Mouse (Mus musculus) stomach, embryonic 14.5 days (tissue): ENCODE results near the gene Hhat. TPM values are rescaled to one million over a fixed set of nuclear protein-coding genes. Genes with fewer than 3 reads are reported as not detected.

Experiments used
- ATAC-seq: fragments of 200-750 bp; cut with Nextera tagmentation; 2 replicates; pipeline ENCODE4 v1.8.0; 2017; ENCODE audit warnings: low read depth, moderate TSS enrichment; ENCODE audit not compliant: insufficient number of reproducible peaks, insufficient read depth, low FRiP score
- H3K27ac ChIP-seq: fragments of 300-500 bp; sonication (generic); 2 replicates; pipeline ENCODE4 v1.5.1; 2014; ENCODE audit warnings: mild to moderate bottlenecking, low read length, moderate library complexity, mixed read lengths
- H3K27me3 ChIP-seq: fragments of 300-500 bp; sonication (generic); 2 replicates; pipeline ENCODE4 v1.6.1; 2014; ENCODE audit warnings: low read length, control low read depth, mixed read lengths; ENCODE audit not compliant: control insufficient read depth, insufficient read depth
- H3K36me3 ChIP-seq: fragments of 300-500 bp; sonication (generic); 2 replicates; pipeline ENCODE4 v1.6.1; 2014; ENCODE audit warnings: mild to moderate bottlenecking, control low read depth, low read length, moderate library complexity, mixed read lengths; ENCODE audit not compliant: control insufficient read depth, insufficient read depth
- H3K4me1 ChIP-seq: fragments of 300-500 bp; sonication (generic); 2 replicates; pipeline ENCODE4 v1.6.1; 2014; ENCODE audit warnings: low read length, control low read depth, mixed read lengths; ENCODE audit not compliant: control insufficient read depth, insufficient read depth
- H3K4me2 ChIP-seq: fragments of 300-500 bp; sonication (generic); replicated peaks from 2 replicates; pipeline ENCODE4 v1.6.1; 2014; ENCODE audit warnings: low read depth, low read length, control low read depth
- H3K4me3 ChIP-seq: fragments of 300-500 bp; sonication (generic); 2 replicates; pipeline ENCODE4 v1.5.1; 2014; ENCODE audit warnings: low read depth, low read length, control low read depth
- H3K9ac ChIP-seq: fragments of 300-500 bp; sonication (generic); replicated peaks from 2 replicates; pipeline ENCODE4 v1.6.1; 2014; ENCODE audit warnings: low read depth, mild to moderate bottlenecking, control low read depth, low read length, moderate library complexity, mixed read lengths
- H3K9me3 ChIP-seq: fragments of 300-500 bp; sonication (generic); 2 replicates; pipeline ENCODE4 v1.6.1; 2016; ENCODE audit warnings: low read depth, low read length, control low read depth; ENCODE audit not compliant: control insufficient read depth
- WGBS: fragments of 180-500 bp; shearing (Covaris S2); extraction: QIAGEN DNeasy Blood & Tissue Kit; methylation state at CpG from one replicate; pipeline ENCODE4 v1.1.7; 2014; 5-methylcytosine and 5-hydroxymethylcytosine counted together
- polyA plus RNA-seq: library from polyadenylated mRNA; unstranded; fragments of >200 nt; fragmentation: Nextera tagmentation; extraction: Ambion mirVana; gene quantifications from 2 replicates; pipeline ENCODE4 v1.2.1, GENCODE M21; 2014

Gene Hhat
- polyA plus RNA-seq, 1 experiment from 2014 or later: 14.2 TPM

GRCm38 (mm10) chr1:192555516-192555915 lies 215.5 kb downstream of the Hhat start:
- Histone ChIP-seq H3K4me3 (no peak overlapping the region), H3K36me3 (no peaks in the 10 kb centered on the region), H3K9me3 (no peaks in the 10 kb centered on the region), H3K4me1 (no peaks in the 10 kb centered on the region), H3K27ac (no peak overlapping the region), H3K4me2 (no peak overlapping the region), H3K27me3 (no peaks in the 10 kb centered on the region), H3K9ac (no peak overlapping the region)
- no peak for ATAC-seq
- WGBS: 71% methylated on average over 4 of the region's 4 CpGs

GRCm38 (mm10) chr1:192550561-192550960 lies 220.5 kb downstream of the Hhat start:
- no peak overlapping the region for H3K4me3 ChIP-seq
- no peak overlapping the region for H3K4me2 ChIP-seq
- no peak for ATAC-seq
- H3K9ac ChIP-seq: no peak overlapping the region
- no peaks in the 10 kb centered on the region for H3K27me3 ChIP-seq
- WGBS: 90% methylated on average over 3 of the region's 3 CpGs
- no peaks in the 10 kb centered on the region for H3K36me3 ChIP-seq
- no peaks in the 10 kb centered on the region for H3K9me3 ChIP-seq
- H3K27ac ChIP-seq: no peak overlapping the region
- no peaks in the 10 kb centered on the region for H3K4me1 ChIP-seq

GRCm38 (mm10) chr1:192546843-192547242 lies 224.2 kb downstream of the Hhat start:
- Histone ChIP-seq H3K27ac (no peak overlapping the region), H3K4me1 (no peaks in the 10 kb centered on the region), H3K27me3 (no peaks in the 10 kb centered on the region), H3K36me3 (no peaks in the 10 kb centered on the region), H3K4me3 (no peak overlapping the region), H3K9me3 (no peaks in the 10 kb centered on the region), H3K4me2 (no peak overlapping the region), H3K9ac (no peak overlapping the region)
- WGBS: 46% methylated on average over 1 of the region's 1 CpGs
- no peak for ATAC-seq

- no peak overlapping the region for H3K4me3 ChIP-seq
- H3K4me2 ChIP-seq: no peak overlapping the region
- H3K36me3 ChIP-seq: no peaks in the 10 kb centered on the region
- WGBS: 59% methylated on average over 7 of the region's 7 CpGs
- H3K27me3 ChIP-seq: no peaks in the 10 kb centered on the region
- no peaks in the 10 kb centered on the region for H3K9me3 ChIP-seq
- no peak overlapping the region for H3K27ac ChIP-seq
- no peak overlapping the region for H3K9ac ChIP-seq
- ATAC-seq: no peak
- H3K4me1 ChIP-seq: no peaks in the 10 kb centered on the region
Observed at GRCm38 (mm10) chr1:192544901-192545300, 226.1 kb downstream of the Hhat start.

- no peak overlapping the region for H3K9ac ChIP-seq
- no peak overlapping the region for H3K27ac ChIP-seq
- H3K9me3 ChIP-seq: no peaks in the 10 kb centered on the region
- no peaks in the 10 kb centered on the region for H3K36me3 ChIP-seq
- 69% methylated on average over 9 of the region's 9 CpGs for WGBS
- H3K4me1 ChIP-seq: no peaks in the 10 kb centered on the region
- H3K27me3 ChIP-seq: no peaks in the 10 kb centered on the region
- ATAC-seq: no peak
- no peak overlapping the region for H3K4me2 ChIP-seq
- no peak overlapping the region for H3K4me3 ChIP-seq
Observed at GRCm38 (mm10) chr1:192544091-192544490, 226.9 kb downstream of the Hhat start.

GRCm38 (mm10) chr1:192543686-192544085 lies 227.3 kb downstream of the Hhat start:
- Histone ChIP-seq H3K36me3 (no peaks in the 10 kb centered on the region), H3K27me3 (no peaks in the 10 kb centered on the region), H3K4me1 (no peaks in the 10 kb centered on the region), H3K4me3 (no peak overlapping the region), H3K27ac (no peak overlapping the region), H3K9me3 (no peaks in the 10 kb centered on the region), H3K4me2 (no peak overlapping the region), H3K9ac (no peak overlapping the region)
- WGBS: 82% methylated on average over 4 of the region's 4 CpGs
- ATAC-seq: no peak

- Histone ChIP-seq H3K4me2 (no peak overlapping the region), H3K36me3 (no peaks in the 10 kb centered on the region), H3K27me3 (no peaks in the 10 kb centered on the region), H3K27ac (no peak overlapping the region), H3K9ac (no peak overlapping the region), H3K9me3 (no peaks in the 10 kb centered on the region), H3K4me3 (no peak overlapping the region), H3K4me1 (no peaks in the 10 kb centered on the region)
- no peak for ATAC-seq
- WGBS: 79% methylated on average over 2 of the region's 2 CpGs
Observed at GRCm38 (mm10) chr1:192542093-192542492, 228.9 kb downstream of the Hhat start.

- Histone ChIP-seq H3K36me3 (no peaks in the 10 kb centered on the region), H3K4me3 (no peak overlapping the region), H3K4me1 (no peaks in the 10 kb centered on the region), H3K4me2 (no peak overlapping the region), H3K9ac (no peak overlapping the region), H3K27ac (no peak overlapping the region), H3K9me3 (no peaks in the 10 kb centered on the region), H3K27me3 (no peaks in the 10 kb centered on the region)
- 68% methylated on average over 7 of the region's 7 CpGs for WGBS
- no peak for ATAC-seq
Observed at GRCm38 (mm10) chr1:192537169-192537568, 233.9 kb downstream of the Hhat start.

- Histone ChIP-seq H3K4me1 (no peaks in the 10 kb centered on the region), H3K9me3 (no peaks in the 10 kb centered on the region), H3K27me3 (no peaks in the 10 kb centered on the region), H3K4me2 (no peak overlapping the region), H3K9ac (no peak overlapping the region), H3K36me3 (no peaks in the 10 kb centered on the region), H3K4me3 (no peak overlapping the region), H3K27ac (no peak overlapping the region)
- ATAC-seq: no peak
- 25% methylated on average over 1 of the region's 1 CpGs for WGBS
Observed at GRCm38 (mm10) chr1:192536440-192536839, 234.6 kb downstream of the Hhat start.
